Mouse (Mus musculus) midbrain, embryonic 12.5 days (tissue): ENCODE results near the gene Irx2. TPM values are rescaled to one million over a fixed set of nuclear protein-coding genes. Genes with fewer than 3 reads are reported as not detected.

Experiments
- ATAC-seq: fragments of 200-750 bp; cut with Nextera tagmentation; 2 replicates; pipeline ENCODE4 v1.8.0; 2017; ENCODE audit warnings: low read depth, moderate TSS enrichment, moderate library complexity; ENCODE audit not compliant: low FRiP score
- H3K27ac ChIP-seq: fragments of 300-500 bp; sonication (generic); replicated peaks from 2 replicates; pipeline ENCODE4 v1.5.1; 2016; ENCODE audit warnings: mild to moderate bottlenecking
- H3K27me3 ChIP-seq: fragments of 300-500 bp; sonication (generic); 2 replicates; pipeline ENCODE4 v1.6.1; 2016; ENCODE audit warnings: mild to moderate bottlenecking
- H3K36me3 ChIP-seq: fragments of 300-500 bp; sonication (generic); 2 replicates; pipeline ENCODE4 v1.6.1; 2016
- H3K4me1 ChIP-seq: fragments of 300-500 bp; sonication (generic); 2 replicates; pipeline ENCODE4 v1.6.1; 2016
- H3K4me2 ChIP-seq: fragments of 300-500 bp; sonication (generic); replicated peaks from 2 replicates; pipeline ENCODE4 v1.6.1; 2016; ENCODE audit warnings: mild to moderate bottlenecking, moderate library complexity
- H3K4me3 ChIP-seq: fragments of 300-500 bp; sonication (generic); 2 replicates; pipeline ENCODE4 v1.5.1; 2016; ENCODE audit warnings: mild to moderate bottlenecking
- H3K9ac ChIP-seq: fragments of 300-500 bp; sonication (generic); replicated peaks from 2 replicates; pipeline ENCODE4 v1.6.1; 2016; ENCODE audit warnings: mild to moderate bottlenecking, moderate library complexity
- H3K9me3 ChIP-seq: fragments of 300-500 bp; sonication (generic); 2 replicates; pipeline ENCODE4 v1.6.1; 2016; ENCODE audit warnings: mild to moderate bottlenecking
- WGBS: fragments of 180-500 bp; shearing (Covaris S2); methylation state at CpG from one replicate; pipeline ENCODE4 v1.1.7; 2016; 5-methylcytosine and 5-hydroxymethylcytosine counted together
- polyA plus RNA-seq: library from polyadenylated mRNA; unstranded; fragments of >200 nt; fragmentation: Nextera tagmentation; extraction: Ambion mirVana; gene quantifications from 2 replicates; pipeline ENCODE4 v1.2.1, GENCODE M21; 2016

The Irx2 gene
- polyA plus RNA-seq, 1 experiment from 2014 or later = 44.9 TPM

DNA sequence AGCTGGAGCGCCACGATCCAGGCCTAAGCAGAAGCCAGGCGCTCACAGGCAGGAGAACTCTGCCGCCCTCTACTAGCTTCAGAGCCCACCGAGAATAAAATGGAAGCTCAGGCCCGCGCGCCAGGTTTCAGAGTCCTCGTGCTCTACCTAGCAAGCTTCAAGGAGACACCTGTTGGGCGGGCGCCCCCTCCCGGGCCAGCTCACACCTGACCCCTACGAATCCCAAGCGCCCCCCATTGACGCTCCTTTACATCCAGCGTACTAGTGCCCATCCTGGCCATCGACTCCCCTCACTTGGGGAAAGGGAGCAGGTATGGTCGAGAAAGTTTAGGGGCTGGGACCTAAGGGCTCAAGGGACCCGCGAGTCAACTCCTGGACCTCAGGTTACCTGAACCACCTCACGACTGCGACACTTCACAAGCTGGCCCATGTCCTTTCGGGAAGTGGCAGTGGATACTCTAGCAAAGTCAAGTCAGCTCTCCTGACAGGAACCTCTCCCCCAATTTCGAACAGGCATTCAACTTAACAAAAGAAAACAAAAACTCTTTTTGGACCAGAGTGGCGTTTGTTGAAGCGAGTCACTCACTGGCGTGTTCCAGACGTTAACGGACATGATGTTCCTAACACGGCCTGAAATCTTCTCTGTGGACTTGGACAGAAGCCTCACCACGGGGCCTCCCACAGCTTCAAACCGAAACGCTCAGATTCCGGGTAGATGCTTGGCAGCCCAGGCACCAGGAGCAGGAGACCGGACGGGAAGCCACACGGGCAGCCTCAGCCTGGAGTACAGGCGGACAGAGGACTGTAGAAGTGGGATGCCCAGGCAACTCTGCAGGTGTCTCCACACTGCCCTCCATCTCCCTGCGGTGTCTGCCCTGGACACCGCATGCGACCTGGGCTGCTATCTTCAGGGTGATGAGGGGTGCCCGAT lies 964 bp upstream of the Irx2 start:
- peaks cover 75% of the 10 kb centered on the region for H3K27me3 ChIP-seq
- H3K4me2 ChIP-seq = peak overlapping the region; percentile 66
- WGBS = under 1% methylated on average over 42 of the region's 42 CpGs
- no peaks in the 10 kb centered on the region for H3K9me3 ChIP-seq
- 0 out of 2 replicates have a peak, but pooled peaks cover 13% of the 10 kb centered on the region for H3K36me3 ChIP-seq
- ATAC-seq = no peak; the same call in 1 of the 2 replicates
- H3K4me1 ChIP-seq = peaks cover 58% of the 10 kb centered on the region
- peak overlapping the region; percentile 83 for H3K27ac ChIP-seq
- peak overlapping the region; percentile 98 for H3K9ac ChIP-seq
- H3K4me3 ChIP-seq = peak overlapping the region; percentile 86

DNA sequence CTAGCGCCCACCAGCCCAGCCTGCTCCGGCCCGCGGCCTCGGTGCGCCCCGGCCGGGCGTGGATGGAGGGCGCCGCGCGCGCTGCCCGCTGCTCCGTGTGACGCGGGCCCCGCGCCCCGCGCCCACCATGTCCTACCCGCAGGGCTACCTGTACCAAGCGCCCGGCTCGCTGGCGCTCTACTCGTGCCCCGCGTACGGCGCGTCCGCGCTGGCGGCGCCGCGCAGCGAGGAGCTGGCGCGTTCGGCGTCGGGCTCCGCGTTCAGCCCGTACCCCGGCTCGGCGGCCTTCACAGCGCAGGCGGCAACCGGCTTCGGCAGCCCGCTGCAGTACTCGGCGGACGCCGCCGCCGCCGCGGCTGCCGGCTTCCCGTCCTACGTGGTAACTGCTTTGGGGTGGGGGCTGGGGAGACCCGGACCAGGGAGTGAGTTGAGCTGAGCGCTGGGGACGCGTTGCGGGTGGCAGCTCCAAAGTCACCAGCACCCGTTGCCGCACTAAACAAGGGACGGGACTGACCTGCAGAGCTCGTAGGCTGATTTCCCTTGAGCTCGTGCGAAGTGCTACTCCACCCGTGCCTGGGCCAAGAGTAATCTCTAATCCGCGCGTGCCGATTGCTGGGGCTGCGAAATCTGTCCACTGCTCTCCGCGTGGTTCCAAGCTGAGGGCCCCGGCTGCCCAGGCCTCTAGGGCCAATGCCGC lies 463 bp downstream of the Irx2 start:
- H3K36me3 ChIP-seq = 0 out of 2 replicates have a peak, but pooled peaks cover 13% of the 10 kb centered on the region
- peaks cover 69% of the 10 kb centered on the region for H3K27me3 ChIP-seq
- peak overlapping the region; percentile 66 for H3K4me2 ChIP-seq
- H3K9me3 ChIP-seq = no peaks in the 10 kb centered on the region
- no peak; the same call in none of the 2 replicates for ATAC-seq
- H3K4me1 ChIP-seq = peaks cover 55% of the 10 kb centered on the region
- under 1% methylated on average over 68 of the region's 88 CpGs for WGBS
- H3K9ac ChIP-seq = peak overlapping the region; percentile 98
- H3K27ac ChIP-seq = peak overlapping the region; percentile 95
- H3K4me3 ChIP-seq = peak overlapping the region; percentile 86

DNA sequence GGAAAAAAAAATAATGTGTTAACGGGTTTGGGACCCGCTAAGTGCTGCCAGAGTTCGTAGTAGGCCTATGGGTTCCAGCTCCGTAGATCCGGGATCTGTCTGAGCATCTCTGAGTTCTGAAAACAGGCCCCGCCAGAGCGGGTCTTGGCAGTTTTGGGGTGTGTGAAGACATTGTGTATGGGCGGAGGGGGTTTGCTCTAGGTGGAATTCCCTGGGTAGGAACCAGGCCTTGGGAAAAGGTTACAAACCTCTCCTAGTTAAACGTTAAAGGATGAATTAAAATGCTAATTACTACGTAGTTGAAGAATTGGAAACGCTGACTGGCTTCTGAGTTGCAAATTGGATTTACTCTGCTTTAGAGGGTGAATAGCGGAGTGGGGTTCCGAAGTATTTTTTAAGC lies 1.2 kb downstream of the Irx2 start:
- peak overlapping the region; percentile 66 for H3K4me2 ChIP-seq
- peak overlapping the region; percentile 86 for H3K4me3 ChIP-seq
- peak overlapping the region; percentile 98 for H3K9ac ChIP-seq
- H3K4me1 ChIP-seq = peaks cover 48% of the 10 kb centered on the region
- H3K36me3 ChIP-seq = 0 out of 2 replicates have a peak, but pooled peaks cover 13% of the 10 kb centered on the region
- no peak for ATAC-seq
- no peaks in the 10 kb centered on the region for H3K9me3 ChIP-seq
- peaks cover 69% of the 10 kb centered on the region for H3K27me3 ChIP-seq
- 0% methylated on average over 13 of the region's 13 CpGs for WGBS
- peak overlapping the region; percentile 95 for H3K27ac ChIP-seq

DNA sequence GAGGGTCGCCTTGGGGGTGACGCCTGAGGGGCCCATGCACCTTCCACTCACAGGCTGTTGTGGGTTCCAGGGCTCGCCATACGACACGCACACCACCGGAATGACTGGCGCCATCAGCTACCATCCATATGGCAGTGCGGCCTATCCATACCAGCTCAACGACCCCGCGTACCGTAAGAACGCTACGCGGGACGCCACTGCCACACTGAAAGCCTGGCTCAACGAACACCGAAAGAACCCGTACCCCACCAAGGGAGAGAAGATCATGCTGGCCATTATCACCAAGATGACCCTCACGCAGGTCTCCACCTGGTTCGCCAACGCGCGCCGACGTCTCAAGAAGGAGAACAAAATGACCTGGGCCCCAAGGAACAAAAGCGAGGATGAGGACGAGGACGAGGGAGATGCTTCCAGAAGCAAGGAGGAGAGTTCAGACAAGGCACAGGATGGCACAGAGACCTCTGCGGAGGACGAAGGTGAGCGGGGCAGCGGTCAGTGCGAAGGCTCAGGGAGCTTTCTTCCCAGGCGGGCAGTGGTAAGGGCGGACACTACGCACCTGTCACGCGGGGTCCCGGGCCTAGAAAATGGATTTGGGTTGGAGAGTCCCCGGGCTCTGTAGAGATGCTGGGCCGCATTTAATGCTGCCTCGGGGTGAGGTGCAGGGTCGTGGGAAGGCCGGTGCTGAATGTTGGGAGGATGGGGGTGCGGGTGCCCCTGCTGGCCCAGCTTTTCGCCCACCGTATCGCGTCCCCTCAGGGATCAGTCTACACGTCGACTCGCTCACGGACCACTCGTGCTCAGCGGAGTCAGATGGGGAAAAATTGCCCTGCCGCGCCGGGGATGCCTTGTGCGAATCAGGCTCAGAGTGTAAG lies 2.1 kb downstream of the Irx2 start:
- Histone ChIP-seq H3K9ac (peak overlapping the region; percentile 98), H3K4me3 (peak overlapping the region; percentile 86), H3K4me1 (peaks cover 48% of the 10 kb centered on the region), H3K9me3 (no peaks in the 10 kb centered on the region), H3K4me2 (peak overlapping the region; percentile 66), H3K36me3 (0 out of 2 replicates have a peak, but pooled peaks cover 13% of the 10 kb centered on the region), H3K27me3 (peaks cover 70% of the 10 kb centered on the region), H3K27ac (peak overlapping the region; percentile 95)
- WGBS = 1% methylated on average over 60 of the region's 60 CpGs
- no peak for ATAC-seq

GRCm38 (mm10) chr13:72631373-72632021 lies 2.9 kb downstream of the Irx2 start:
- Histone ChIP-seq H3K36me3 (0 out of 2 replicates have a peak, but pooled peaks cover 13% of the 10 kb centered on the region), H3K4me3 (peak overlapping the region; percentile 86), H3K27ac (peak overlapping the region; percentile 95), H3K4me2 (peak overlapping the region; percentile 66), H3K9ac (peak overlapping the region; percentile 98), H3K9me3 (no peaks in the 10 kb centered on the region), H3K4me1 (peaks cover 54% of the 10 kb centered on the region), H3K27me3 (peaks cover 72% of the 10 kb centered on the region)
- no peak for ATAC-seq
- under 1% methylated on average over 62 of the region's 62 CpGs for WGBS

GRCm38 (mm10) chr13:72632361-72632760 lies 3.7 kb downstream of the Irx2 start:
- peak overlapping the region; percentile 86 for H3K4me3 ChIP-seq
- H3K27ac ChIP-seq = peak overlapping the region; percentile 95
- no peaks in the 10 kb centered on the region for H3K9me3 ChIP-seq
- H3K36me3 ChIP-seq = 0 out of 2 replicates have a peak, but pooled peaks cover 13% of the 10 kb centered on the region
- H3K9ac ChIP-seq = peak overlapping the region; percentile 98
- H3K4me2 ChIP-seq = peak overlapping the region; percentile 66
- peaks cover 53% of the 10 kb centered on the region for H3K4me1 ChIP-seq
- H3K27me3 ChIP-seq = peaks cover 68% of the 10 kb centered on the region
- WGBS = 5% methylated on average over 6 of the region's 6 CpGs
- ATAC-seq = no peak

DNA sequence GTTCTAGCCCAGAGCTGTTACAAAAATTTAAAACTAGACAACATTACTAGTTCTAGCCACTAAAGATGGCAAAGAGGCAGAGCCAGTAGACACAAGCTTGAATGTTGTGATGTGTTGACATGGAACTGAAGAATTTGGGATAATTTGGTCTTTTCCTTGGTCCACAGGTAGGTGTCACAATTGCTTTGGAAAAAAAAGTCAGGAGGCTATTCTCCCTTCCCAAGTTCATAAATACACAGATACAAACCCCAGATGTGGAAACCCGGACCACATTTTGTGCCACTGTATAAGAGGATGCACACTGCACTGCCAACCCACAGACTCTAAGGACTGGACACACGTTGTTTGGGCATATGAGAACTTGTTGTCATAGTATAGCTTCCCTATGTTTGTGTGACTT lies 4.5 kb downstream of the Irx2 start:
- Histone ChIP-seq H3K36me3 (0 out of 2 replicates have a peak, but pooled peaks cover 13% of the 10 kb centered on the region), H3K4me2 (peak overlapping the region; percentile 66), H3K4me1 (peaks cover 52% of the 10 kb centered on the region), H3K4me3 (peak overlapping the region; percentile 86), H3K27ac (no peak overlapping the region), H3K27me3 (peaks cover 67% of the 10 kb centered on the region), H3K9ac (peak overlapping the region; percentile 98), H3K9me3 (no peaks in the 10 kb centered on the region)
- ATAC-seq = no peak
- 15% methylated on average over 2 of the region's 2 CpGs for WGBS

DNA sequence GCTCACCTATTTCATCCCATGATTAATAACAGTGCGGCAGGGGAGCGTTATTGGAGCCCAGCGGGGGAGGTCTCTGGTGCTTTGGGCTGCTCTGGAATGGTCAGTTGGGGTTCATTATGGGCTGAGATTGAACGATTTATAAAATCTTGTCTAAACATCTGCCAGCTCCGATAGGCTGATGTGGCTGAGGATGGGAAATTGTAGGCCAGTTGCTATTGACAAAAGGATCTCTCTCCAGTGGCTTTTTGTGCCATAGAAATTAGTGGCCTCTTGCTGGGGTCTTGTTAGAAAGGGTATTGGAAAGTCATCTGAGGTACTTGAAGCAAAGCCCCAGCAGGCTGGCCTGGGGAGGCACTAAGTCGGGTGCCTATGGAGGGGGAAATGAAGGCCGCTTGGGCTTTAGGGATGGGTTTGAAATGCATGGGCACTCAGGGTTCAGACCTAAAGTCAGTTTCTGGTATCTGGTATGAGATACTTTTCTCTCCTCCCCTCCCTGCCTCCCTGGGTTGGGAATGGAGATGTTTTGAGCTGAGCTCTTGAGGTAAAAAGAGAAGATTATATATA lies 6.2 kb downstream of the Irx2 start:
- H3K9me3 ChIP-seq = no peaks in the 10 kb centered on the region
- 0 out of 2 replicates have a peak, but pooled peaks cover 13% of the 10 kb centered on the region for H3K36me3 ChIP-seq
- no peak for ATAC-seq
- peak overlapping the region; percentile 2; the same call in 1 of the 2 replicates for H3K27ac ChIP-seq
- peaks cover 59% of the 10 kb centered on the region for H3K4me1 ChIP-seq
- 6% methylated on average over 7 of the region's 7 CpGs for WGBS
- peak overlapping the region; percentile 29 for H3K4me3 ChIP-seq
- no peak overlapping the region; the same call in 1 of the 2 replicates for H3K9ac ChIP-seq
- peak overlapping the region; percentile 46 for H3K4me2 ChIP-seq
- H3K27me3 ChIP-seq = peaks cover 73% of the 10 kb centered on the region

- peak overlapping the region; percentile 18; the same call in 1 of the 2 replicates for H3K4me3 ChIP-seq
- no peak overlapping the region for H3K9ac ChIP-seq
- H3K9me3 ChIP-seq = no peaks in the 10 kb centered on the region
- H3K36me3 ChIP-seq = 0 out of 2 replicates have a peak, but pooled peaks cover 8% of the 10 kb centered on the region
- no peak for ATAC-seq
- H3K4me2 ChIP-seq = peak overlapping the region; percentile 46
- H3K4me1 ChIP-seq = peaks cover 47% of the 10 kb centered on the region
- 0 out of 2 replicates have a peak overlapping the region, but pooled peaks have one; percentile 35 for H3K27ac ChIP-seq
- under 1% methylated on average over 20 of the region's 20 CpGs for WGBS
- peaks cover 86% of the 10 kb centered on the region for H3K27me3 ChIP-seq
Observed at GRCm38 (mm10) chr13:72636331-72636851, 7.8 kb downstream of the Irx2 start.

- Histone ChIP-seq H3K9me3 (no peaks in the 10 kb centered on the region), H3K4me3 (no peak overlapping the region), H3K4me2 (no peak overlapping the region), H3K27ac (no peak overlapping the region), H3K9ac (no peak overlapping the region), H3K27me3 (peaks cover 85% of the 10 kb centered on the region), H3K36me3 (no peaks in the 10 kb centered on the region), H3K4me1 (peaks cover 42% of the 10 kb centered on the region)
- ATAC-seq = no peak
- 13% methylated on average over 3 of the region's 3 CpGs for WGBS
Observed at GRCm38 (mm10) chr13:72637536-72637935, 8.9 kb downstream of the Irx2 start.
